Mouse (Mus musculus): ENCODE measurements at regions not wholly inside any gene's neighbourhood (a gene's known extent, or its start where the extent isn't known, plus 50 kb on each side); places are given as distances from the start of the nearest gene placed in this dataset.
A peak's percentile ranks its signal among the peaks of the same experiment; 100 is the strongest.

DNA sequence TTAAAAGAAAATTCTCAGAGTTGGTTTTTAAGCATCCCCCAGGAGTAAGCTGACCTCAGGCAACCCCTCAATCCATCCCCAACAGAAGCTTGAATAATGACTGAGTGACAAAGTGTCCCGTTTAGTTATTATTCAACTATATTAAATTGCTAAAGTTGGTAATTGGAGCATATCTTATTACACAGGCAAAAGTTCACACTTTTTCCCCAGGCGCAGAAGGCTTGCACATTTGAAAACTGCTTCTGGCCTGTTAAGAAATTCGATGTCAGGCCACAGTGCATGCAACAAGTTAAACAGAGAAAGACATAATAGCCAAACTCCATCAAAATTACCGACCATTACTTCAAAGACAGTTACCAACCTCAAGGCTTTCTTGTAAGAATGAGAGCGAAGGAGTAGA is 240.3 kb downstream of the Pik3r1 start:
- WGBS = 89% methylated on average over 5 of the region's 5 CpGs
- no peak for ATAC-seq (ENCODE audit: low FRiP score, low read depth)
- H3K27ac ChIP-seq = no peak overlapping the region

GRCm38 (mm10) chr13:101524781-101525180 is 243.2 kb downstream of the Pik3r1 start:
- no peaks in the 10 kb centered on the region for H3K27me3 ChIP-seq (replicated peaks)
- no peaks in the 10 kb centered on the region for H3K36me3 ChIP-seq
- no peak overlapping the region for H3K9ac ChIP-seq
- H3K27ac ChIP-seq = no peak overlapping the region
- no peaks in the 10 kb centered on the region for H3K9me3 ChIP-seq
- no peak overlapping the region for H3K4me3 ChIP-seq
- no peak for ATAC-seq (ENCODE audit: low FRiP score, low read depth)
- H3K4me1 ChIP-seq = no peaks in the 10 kb centered on the region
- no peak overlapping the region for H3K4me2 ChIP-seq (replicated peaks)
- 90% methylated on average over 3 of the region's 3 CpGs for WGBS

More for the DNA sequence above, 240.3 kb downstream of the Pik3r1 start:
- Histone ChIP-seq H3K9me3 (no peaks in the 10 kb centered on the region), H3K36me3 (no peaks in the 10 kb centered on the region), H3K4me1 (no peaks in the 10 kb centered on the region), H3K4me3 (no peak overlapping the region), H3K4me2 (replicated peaks) (no peak overlapping the region), H3K27me3 (replicated peaks) (no peaks in the 10 kb centered on the region), H3K9ac (no peak overlapping the region)

DNA sequence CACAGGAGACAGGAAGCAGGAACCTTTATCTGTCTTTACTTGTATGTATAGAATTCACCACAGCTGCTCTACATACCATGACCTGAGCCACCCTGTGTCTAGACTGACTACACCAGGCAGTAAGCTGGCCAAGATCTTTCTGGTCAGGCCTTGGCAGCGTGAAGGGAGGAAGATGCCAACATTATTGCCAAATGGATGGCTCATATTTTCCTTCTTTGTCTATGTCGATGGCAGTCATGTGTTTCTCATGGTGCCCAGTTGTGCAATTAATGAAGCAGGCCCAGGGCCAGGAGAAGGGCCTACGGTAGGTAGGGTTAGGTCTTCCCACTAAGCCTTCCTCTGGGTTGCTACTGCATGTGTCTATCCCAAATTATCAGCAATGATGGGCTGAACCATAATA is 243.8 kb downstream of the Pik3r1 start:
- no peaks in the 10 kb centered on the region for H3K36me3 ChIP-seq
- H3K27ac ChIP-seq = no peak overlapping the region
- no peak overlapping the region for H3K4me2 ChIP-seq (replicated peaks)
- WGBS = 89% methylated on average over 3 of the region's 3 CpGs
- no peak overlapping the region for H3K4me3 ChIP-seq
- no peaks in the 10 kb centered on the region for H3K4me1 ChIP-seq
- no peak for ATAC-seq (ENCODE audit: low FRiP score, low read depth)
- H3K9me3 ChIP-seq = no peaks in the 10 kb centered on the region
- H3K9ac ChIP-seq = no peak overlapping the region
- H3K27me3 ChIP-seq (replicated peaks) = no peaks in the 10 kb centered on the region

- Histone ChIP-seq H3K4me1 (no peaks in the 10 kb centered on the region), H3K4me3 (no peak overlapping the region), H3K9me3 (no peaks in the 10 kb centered on the region), H3K27me3 (replicated peaks) (no peaks in the 10 kb centered on the region), H3K4me2 (replicated peaks) (no peak overlapping the region), H3K9ac (no peak overlapping the region), H3K36me3 (no peaks in the 10 kb centered on the region), H3K27ac (no peak overlapping the region)
- ATAC-seq (ENCODE audit: low FRiP score, low read depth) = no peak
- WGBS = 93% methylated on average over 3 of the region's 3 CpGs
Observed at GRCm38 (mm10) chr13:101523492-101523891, 244.5 kb downstream of the Pik3r1 start.

GRCm38 (mm10) chr13:101522597-101522996 is 245.4 kb downstream of the Pik3r1 start:
- 90% methylated on average over 2 of the region's 2 CpGs for WGBS
- no peak for ATAC-seq (ENCODE audit: low FRiP score, low read depth)

GRCm38 (mm10) chr13:101513354-101513753 is 254.7 kb downstream of the Pik3r1 start:
- Histone ChIP-seq H3K27ac (no peak overlapping the region), H3K4me3 (no peak overlapping the region), H3K36me3 (no peaks in the 10 kb centered on the region), H3K4me2 (replicated peaks) (no peak overlapping the region), H3K9ac (no peak overlapping the region), H3K9me3 (no peaks in the 10 kb centered on the region), H3K4me1 (no peaks in the 10 kb centered on the region), H3K27me3 (replicated peaks) (no peaks in the 10 kb centered on the region)
- ATAC-seq (ENCODE audit: low FRiP score, low read depth) = no peak
- 85% methylated on average over 3 of the region's 3 CpGs for WGBS

More at GRCm38 (mm10) chr13:101522597-101522996, 245.4 kb downstream of the Pik3r1 start:
- no peak overlapping the region for H3K4me2 ChIP-seq (replicated peaks)
- H3K36me3 ChIP-seq = no peaks in the 10 kb centered on the region
- H3K27ac ChIP-seq = no peak overlapping the region
- no peak overlapping the region for H3K4me3 ChIP-seq
- H3K9me3 ChIP-seq = no peaks in the 10 kb centered on the region
- no peaks in the 10 kb centered on the region for H3K4me1 ChIP-seq
- H3K9ac ChIP-seq = no peak overlapping the region
- no peaks in the 10 kb centered on the region for H3K27me3 ChIP-seq (replicated peaks)

GRCm38 (mm10) chr13:101509946-101510345 is 258.1 kb downstream of the Pik3r1 start:
- 69% methylated on average over 1 of the region's 1 CpGs for WGBS
- Histone ChIP-seq H3K27ac (no peak overlapping the region), H3K9me3 (no peaks in the 10 kb centered on the region), H3K36me3 (no peaks in the 10 kb centered on the region), H3K27me3 (replicated peaks) (no peaks in the 10 kb centered on the region), H3K4me1 (no peaks in the 10 kb centered on the region), H3K4me3 (no peak overlapping the region), H3K9ac (no peak overlapping the region), H3K4me2 (replicated peaks) (no peak overlapping the region)
- peak; percentile 21; the same call in 1 of the 2 replicates for ATAC-seq (ENCODE audit: low FRiP score, low read depth)

GRCm38 (mm10) chr13:101508331-101508730 is 259.7 kb downstream of the Pik3r1 start:
- ATAC-seq (ENCODE audit: low FRiP score, low read depth) = no peak
- Histone ChIP-seq H3K4me3 (no peak overlapping the region), H3K27me3 (replicated peaks) (no peaks in the 10 kb centered on the region), H3K27ac (no peak overlapping the region), H3K9ac (no peak overlapping the region), H3K4me1 (no peaks in the 10 kb centered on the region), H3K4me2 (replicated peaks) (no peak overlapping the region), H3K36me3 (no peaks in the 10 kb centered on the region), H3K9me3 (no peaks in the 10 kb centered on the region)

DNA sequence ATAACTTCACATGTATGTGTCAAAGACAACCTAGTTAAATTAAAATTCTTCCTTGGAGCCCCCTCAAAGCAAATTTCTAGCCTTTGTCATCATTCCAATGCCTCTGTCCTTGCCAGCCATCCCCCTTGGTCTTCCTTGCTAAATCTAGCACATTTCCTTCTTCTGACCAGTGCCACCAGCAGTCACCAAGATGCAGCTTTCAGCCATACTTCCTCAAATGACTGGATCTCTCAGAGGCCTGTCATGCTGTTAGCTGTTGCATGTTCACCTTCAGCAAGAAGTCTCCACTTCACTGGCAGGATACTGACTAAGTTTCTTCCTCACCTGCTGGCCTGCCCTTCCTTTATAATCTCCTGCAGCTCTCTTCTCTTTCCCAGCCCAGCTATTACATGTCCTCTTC is 261.3 kb downstream of the Pik3r1 start:
- no peak for ATAC-seq (ENCODE audit: low FRiP score, low read depth)
- no peaks in the 10 kb centered on the region for H3K27me3 ChIP-seq (replicated peaks)
- no peaks in the 10 kb centered on the region for H3K9me3 ChIP-seq
- H3K27ac ChIP-seq = no peak overlapping the region
- no peak overlapping the region for H3K9ac ChIP-seq
- H3K4me1 ChIP-seq = no peaks in the 10 kb centered on the region
- H3K4me3 ChIP-seq = no peak overlapping the region
- H3K36me3 ChIP-seq = no peaks in the 10 kb centered on the region
- no peak overlapping the region for H3K4me2 ChIP-seq (replicated peaks)

DNA sequence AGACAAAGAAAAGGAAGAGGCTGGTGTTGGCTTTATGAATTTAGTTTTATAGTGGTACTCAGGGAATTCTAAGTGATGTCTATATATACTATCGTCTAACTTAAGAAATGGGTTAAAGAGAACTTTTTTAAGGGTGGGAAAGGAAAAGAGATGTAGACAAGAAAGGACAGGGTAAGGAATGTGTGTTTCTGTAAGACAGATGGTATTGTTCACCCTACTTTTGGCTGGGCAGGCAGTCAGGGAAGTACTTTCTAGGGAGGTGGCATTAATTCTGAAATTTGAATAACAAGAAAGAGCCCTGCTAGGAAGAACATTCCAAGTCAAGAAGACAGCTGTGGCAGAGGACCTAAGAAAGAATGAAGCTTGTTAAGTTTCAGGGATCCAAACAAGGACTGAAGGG is 263.0 kb downstream of the Pik3r1 start:
- H3K27me3 ChIP-seq (replicated peaks) = no peaks in the 10 kb centered on the region
- H3K4me3 ChIP-seq = no peak overlapping the region
- no peaks in the 10 kb centered on the region for H3K36me3 ChIP-seq
- WGBS = 94% methylated on average over 1 of the region's 1 CpGs
- no peak overlapping the region for H3K9ac ChIP-seq
- H3K27ac ChIP-seq = no peak overlapping the region
- H3K4me2 ChIP-seq (replicated peaks) = no peak overlapping the region
- H3K4me1 ChIP-seq = no peaks in the 10 kb centered on the region
- H3K9me3 ChIP-seq = no peaks in the 10 kb centered on the region
- ATAC-seq (ENCODE audit: low FRiP score, low read depth) = no peak

DNA sequence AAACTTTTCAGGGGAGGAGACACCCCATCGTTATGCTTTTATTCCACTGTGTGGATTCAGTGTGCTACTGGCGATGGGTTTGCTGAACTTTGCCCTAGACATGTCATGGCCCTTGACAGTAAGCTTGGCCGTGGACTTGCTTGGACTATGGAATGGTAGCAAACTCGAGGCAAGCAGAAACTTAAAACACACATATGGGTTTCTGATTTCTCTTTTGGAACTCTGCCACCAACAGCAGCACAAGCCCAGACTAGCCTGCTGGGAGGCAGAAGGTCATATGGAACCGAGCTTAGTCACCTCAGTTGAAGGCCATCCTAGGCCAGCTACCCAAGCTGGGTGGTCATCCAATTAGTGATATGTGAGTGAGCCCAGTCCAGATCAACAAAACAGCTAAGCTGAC is 263.8 kb downstream of the Pik3r1 start:
- WGBS = 82% methylated on average over 5 of the region's 5 CpGs
- Histone ChIP-seq H3K9ac (no peak overlapping the region), H3K36me3 (no peaks in the 10 kb centered on the region), H3K27me3 (replicated peaks) (no peaks in the 10 kb centered on the region), H3K27ac (no peak overlapping the region), H3K4me2 (replicated peaks) (no peak overlapping the region), H3K4me1 (no peaks in the 10 kb centered on the region), H3K4me3 (no peak overlapping the region), H3K9me3 (no peaks in the 10 kb centered on the region)
- ATAC-seq (ENCODE audit: low FRiP score, low read depth) = no peak

GRCm38 (mm10) chr13:101501845-101502284 is 266.2 kb downstream of the Pik3r1 start:
- no peaks in the 10 kb centered on the region for H3K9me3 ChIP-seq
- no peaks in the 10 kb centered on the region for H3K4me1 ChIP-seq
- no peaks in the 10 kb centered on the region for H3K36me3 ChIP-seq
- H3K4me3 ChIP-seq = no peak overlapping the region
- ATAC-seq (ENCODE audit: low FRiP score, low read depth) = no peak
- H3K27ac ChIP-seq = no peak overlapping the region
- H3K9ac ChIP-seq = no peak overlapping the region
- WGBS = 82% methylated on average over 5 of the region's 5 CpGs
- no peak overlapping the region for H3K4me2 ChIP-seq (replicated peaks)
- H3K27me3 ChIP-seq (replicated peaks) = no peaks in the 10 kb centered on the region

DNA sequence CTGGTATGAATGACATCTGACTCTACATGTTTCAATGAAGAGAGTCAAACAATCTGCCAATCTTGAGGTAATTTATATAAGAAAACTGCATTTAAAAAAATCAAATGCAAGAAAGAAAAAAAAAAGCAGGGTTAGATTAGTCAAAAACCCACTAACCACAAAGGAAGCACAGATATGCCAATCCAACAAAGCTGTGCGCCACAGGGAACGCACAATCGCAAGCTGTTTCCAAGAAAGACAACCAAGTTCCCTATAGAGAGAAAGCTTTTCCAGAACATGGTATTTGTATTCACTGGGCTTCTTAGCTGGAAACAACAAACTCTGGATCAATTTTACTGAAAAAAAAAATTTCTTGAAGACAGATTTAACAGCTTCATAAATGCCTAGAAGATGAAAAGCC is 267.0 kb downstream of the Pik3r1 start:
- Histone ChIP-seq H3K4me3 (no peak overlapping the region), H3K9me3 (no peaks in the 10 kb centered on the region), H3K27me3 (replicated peaks) (no peaks in the 10 kb centered on the region), H3K9ac (no peak overlapping the region), H3K27ac (no peak overlapping the region), H3K36me3 (no peaks in the 10 kb centered on the region), H3K4me2 (replicated peaks) (no peak overlapping the region), H3K4me1 (no peaks in the 10 kb centered on the region)
- 96% methylated on average over 3 of the region's 3 CpGs for WGBS
- ATAC-seq (ENCODE audit: low FRiP score, low read depth) = no peak

Measured in neural tube, embryonic 12.5 days (tissue).